Mouse (Mus musculus) embryonic facial prominence, embryonic 14.5 days (tissue): ENCODE measurements around the gene Cds2. TPM values are rescaled to one million over a fixed set of nuclear protein-coding genes. Genes with fewer than 3 reads are reported as not detected.

ENCODE experiments used
- ATAC-seq: fragments of 200-750 bp; cut with Nextera tagmentation; 2 replicates; pipeline ENCODE4 v1.8.0; 2017; ENCODE audit warnings: low read depth, moderate number of reproducible peaks, moderate TSS enrichment
- DNase-seq: peaks from one replicate; pipeline ENCODE4 v3.0.0-alpha.2; 2015; ENCODE audit warnings: low spot score
- H3K27ac ChIP-seq: fragments of 300-500 bp; sonication (generic); replicated peaks from 2 replicates; pipeline ENCODE4 v1.5.1; 2014; ENCODE audit warnings: low read depth, mild to moderate bottlenecking, low read length, moderate library complexity
- H3K27me3 ChIP-seq: fragments of 300-500 bp; sonication (generic); replicated peaks from 2 replicates; pipeline ENCODE4 v1.6.1; 2014; ENCODE audit warnings: low read length; ENCODE audit not compliant: control insufficient read depth, insufficient read depth
- H3K36me3 ChIP-seq: fragments of 300-500 bp; sonication (generic); 2 replicates; pipeline ENCODE4 v1.6.1; 2014; ENCODE audit warnings: low read length, mixed read lengths; ENCODE audit not compliant: control insufficient read depth, insufficient read depth
- H3K4me1 ChIP-seq: fragments of 300-500 bp; sonication (generic); 2 replicates; pipeline ENCODE4 v1.6.1; 2014; ENCODE audit warnings: antibody characterized with exemption, low read length; ENCODE audit not compliant: control insufficient read depth, insufficient read depth
- H3K4me2 ChIP-seq: fragments of 300-500 bp; sonication (generic); 2 replicates; pipeline ENCODE4 v1.6.1; 2014; ENCODE audit warnings: low read depth, mild to moderate bottlenecking, low read length, moderate library complexity, mixed read lengths
- H3K4me3 ChIP-seq: fragments of 300-500 bp; sonication (generic); 2 replicates; pipeline ENCODE4 v1.5.1; 2014; ENCODE audit warnings: low read depth, mild to moderate bottlenecking, low read length
- H3K9ac ChIP-seq: fragments of 300-500 bp; sonication (generic); 2 replicates; pipeline ENCODE4 v1.6.1; 2014; ENCODE audit warnings: low read depth, mild to moderate bottlenecking, low read length, moderate library complexity, mixed read lengths
- H3K9me3 ChIP-seq: fragments of 300-500 bp; sonication (generic); 2 replicates; pipeline ENCODE4 v1.6.1; 2016; ENCODE audit warnings: low read length; ENCODE audit not compliant: control insufficient read depth
- WGBS: fragments of 180-500 bp; shearing (Covaris S2); extraction: QIAGEN DNeasy Blood & Tissue Kit; methylation state at CpG from one replicate; pipeline ENCODE4 v1.1.7; 2014; 5-methylcytosine and 5-hydroxymethylcytosine counted together
- polyA plus RNA-seq: library from polyadenylated mRNA; unstranded; fragments of >200 nt; fragmentation: Nextera tagmentation; extraction: Ambion mirVana; gene quantifications from 2 replicates; pipeline ENCODE4 v1.2.1, GENCODE M21; 2014

Cds2 gene
- polyA plus RNA-seq, 1 experiment from 2014 or later = 19.1 TPM

DNA sequence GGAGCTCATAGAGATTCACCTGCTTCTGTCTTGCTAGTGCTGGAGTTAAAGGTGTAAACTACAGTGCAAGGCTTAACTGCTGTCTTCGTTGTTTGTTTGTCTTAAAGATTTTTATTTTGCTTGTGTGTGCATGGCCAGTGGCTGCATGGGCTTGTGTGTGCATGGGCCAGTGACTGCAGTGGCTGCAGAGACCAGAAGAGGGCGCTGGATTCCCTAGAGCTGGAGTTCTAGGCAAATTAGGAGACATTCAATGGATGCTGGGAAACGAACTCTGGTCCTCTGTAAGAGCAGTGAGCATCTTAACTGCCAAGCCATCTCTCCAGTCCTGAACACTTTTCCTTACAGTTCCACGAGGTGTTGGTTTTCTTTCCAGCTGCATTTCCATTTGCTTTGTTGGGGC lies 12.6 kb downstream of the Cds2 start:
- Histone ChIP-seq H3K4me1 (no peaks in the 10 kb centered on the region), H3K27ac (no peak overlapping the region), H3K9me3 (no peaks in the 10 kb centered on the region), H3K27me3 (no peaks in the 10 kb centered on the region), H3K4me2 (no peak overlapping the region), H3K4me3 (no peak overlapping the region), H3K36me3 (0 out of 2 replicates have a peak, but pooled peaks cover under 1% of the 10 kb centered on the region), H3K9ac (no peak overlapping the region)
- ATAC-seq (no peak), DNase-seq (no peak)
- WGBS = 76% methylated on average over 4 of the region's 4 CpGs

DNA sequence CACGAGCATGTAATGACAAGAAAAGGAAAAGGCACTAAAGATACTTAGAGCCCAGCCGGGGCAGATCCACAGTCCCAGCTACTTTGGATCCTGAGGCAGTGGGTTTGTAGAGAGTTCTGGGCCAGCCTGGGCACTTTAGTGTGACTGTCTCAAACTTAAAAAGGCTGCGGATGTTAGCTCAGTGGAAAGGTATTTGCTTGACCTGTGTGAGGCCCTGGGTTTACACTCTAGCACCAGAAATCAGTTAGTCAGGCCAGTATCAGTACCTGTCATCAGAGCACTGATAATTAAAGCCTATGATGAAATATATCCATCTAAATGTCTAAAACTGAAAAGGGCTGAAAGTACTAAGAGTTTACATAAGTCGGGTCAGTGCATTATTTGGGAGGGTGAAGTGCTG lies 13.3 kb downstream of the Cds2 start:
- ATAC-seq = no peak

GRCm38 (mm10) chr2:132278273-132278853 lies 15.4 kb downstream of the Cds2 start:
- Histone ChIP-seq H3K9me3 (no peaks in the 10 kb centered on the region), H3K27ac (no peak overlapping the region), H3K9ac (no peak overlapping the region), H3K36me3 (0 out of 2 replicates have a peak, but pooled peaks cover 4% of the 10 kb centered on the region), H3K4me1 (peaks cover 16% of the 10 kb centered on the region), H3K4me2 (no peak overlapping the region), H3K4me3 (no peak overlapping the region), H3K27me3 (no peaks in the 10 kb centered on the region)
- ATAC-seq = no peak
- 71% methylated on average over 8 of the region's 8 CpGs for WGBS
- DNase-seq = no peak

More for the DNA sequence above, 13.3 kb downstream of the Cds2 start:
- Histone ChIP-seq H3K4me1 (no peaks in the 10 kb centered on the region), H3K27ac (no peak overlapping the region), H3K9ac (no peak overlapping the region), H3K36me3 (0 out of 2 replicates have a peak, but pooled peaks cover 4% of the 10 kb centered on the region), H3K9me3 (no peaks in the 10 kb centered on the region), H3K4me3 (no peak overlapping the region), H3K4me2 (no peak overlapping the region), H3K27me3 (no peaks in the 10 kb centered on the region)
- no peak for DNase-seq
- 69% methylated on average over 4 of the region's 4 CpGs for WGBS

- Histone ChIP-seq H3K27me3 (no peaks in the 10 kb centered on the region), H3K36me3 (0 out of 2 replicates have a peak, but pooled peaks cover 4% of the 10 kb centered on the region), H3K27ac (no peak overlapping the region), H3K4me3 (no peak overlapping the region), H3K9ac (no peak overlapping the region), H3K9me3 (no peaks in the 10 kb centered on the region), H3K4me1 (peaks cover 20% of the 10 kb centered on the region), H3K4me2 (no peak overlapping the region)
- no peak for ATAC-seq
- no peak for DNase-seq
- 68% methylated on average over 3 of the region's 3 CpGs for WGBS
Observed at GRCm38 (mm10) chr2:132279336-132279882, 16.5 kb downstream of the Cds2 start.

GRCm38 (mm10) chr2:132279978-132280377 lies 17.0 kb downstream of the Cds2 start:
- 60% methylated on average over 4 of the region's 4 CpGs for WGBS
- Histone ChIP-seq H3K27ac (no peak overlapping the region), H3K4me2 (no peak overlapping the region), H3K9me3 (no peaks in the 10 kb centered on the region), H3K4me1 (peaks cover 22% of the 10 kb centered on the region), H3K9ac (no peak overlapping the region), H3K4me3 (no peak overlapping the region), H3K36me3 (0 out of 2 replicates have a peak, but pooled peaks cover 4% of the 10 kb centered on the region), H3K27me3 (no peaks in the 10 kb centered on the region)
- no peak for DNase-seq
- ATAC-seq = no peak

DNA sequence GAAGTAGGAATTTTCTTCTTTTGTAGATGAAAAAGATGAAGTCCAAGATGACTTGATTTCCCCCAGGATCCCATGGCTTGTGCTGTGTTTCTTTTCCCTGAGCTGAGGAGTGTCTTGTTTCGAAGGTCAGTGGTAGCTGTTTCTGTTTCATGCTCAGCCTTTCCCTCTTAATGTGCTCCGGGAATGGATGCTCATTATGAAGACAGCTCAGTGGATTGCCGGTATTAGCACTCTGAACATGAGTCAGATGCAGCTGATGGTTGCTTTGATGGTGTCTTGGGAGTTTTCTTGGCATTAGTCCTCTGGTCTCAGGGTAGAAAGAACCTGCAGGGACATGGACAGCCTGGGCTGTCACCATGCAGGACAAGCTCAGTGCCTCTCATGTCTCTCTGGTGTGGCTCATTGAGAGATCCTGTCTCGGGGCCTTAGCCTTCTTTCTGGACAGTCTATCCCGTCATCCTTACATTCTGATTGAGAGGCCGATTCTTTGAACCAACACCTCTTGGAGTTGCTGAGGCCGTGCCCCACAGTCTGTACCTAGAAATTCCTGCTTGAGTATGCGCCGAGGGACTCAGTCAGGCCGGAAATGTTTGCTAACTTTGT lies 17.7 kb downstream of the Cds2 start:
- no peak for DNase-seq
- H3K9ac ChIP-seq = no peak overlapping the region
- H3K4me2 ChIP-seq = no peak overlapping the region
- H3K4me1 ChIP-seq = peaks cover 23% of the 10 kb centered on the region
- 90% methylated on average over 10 of the region's 10 CpGs for WGBS
- H3K4me3 ChIP-seq = no peak overlapping the region
- H3K27me3 ChIP-seq = no peaks in the 10 kb centered on the region
- no peak overlapping the region for H3K27ac ChIP-seq
- H3K36me3 ChIP-seq = 0 out of 2 replicates have a peak, but pooled peaks cover 4% of the 10 kb centered on the region
- ATAC-seq = no peak
- H3K9me3 ChIP-seq = no peaks in the 10 kb centered on the region

- Histone ChIP-seq H3K4me2 (no peak overlapping the region), H3K27ac (no peak overlapping the region), H3K36me3 (0 out of 2 replicates have a peak, but pooled peaks cover 4% of the 10 kb centered on the region), H3K9me3 (peaks cover 4% of the 10 kb centered on the region; the same call in 1 of the 2 replicates), H3K27me3 (no peaks in the 10 kb centered on the region), H3K4me3 (no peak overlapping the region), H3K4me1 (peaks cover 23% of the 10 kb centered on the region), H3K9ac (no peak overlapping the region)
- DNase-seq (no peak), ATAC-seq (no peak)
- WGBS = 60% methylated on average over 10 of the region's 10 CpGs
Observed at GRCm38 (mm10) chr2:132281560-132282452, 18.9 kb downstream of the Cds2 start.

DNA sequence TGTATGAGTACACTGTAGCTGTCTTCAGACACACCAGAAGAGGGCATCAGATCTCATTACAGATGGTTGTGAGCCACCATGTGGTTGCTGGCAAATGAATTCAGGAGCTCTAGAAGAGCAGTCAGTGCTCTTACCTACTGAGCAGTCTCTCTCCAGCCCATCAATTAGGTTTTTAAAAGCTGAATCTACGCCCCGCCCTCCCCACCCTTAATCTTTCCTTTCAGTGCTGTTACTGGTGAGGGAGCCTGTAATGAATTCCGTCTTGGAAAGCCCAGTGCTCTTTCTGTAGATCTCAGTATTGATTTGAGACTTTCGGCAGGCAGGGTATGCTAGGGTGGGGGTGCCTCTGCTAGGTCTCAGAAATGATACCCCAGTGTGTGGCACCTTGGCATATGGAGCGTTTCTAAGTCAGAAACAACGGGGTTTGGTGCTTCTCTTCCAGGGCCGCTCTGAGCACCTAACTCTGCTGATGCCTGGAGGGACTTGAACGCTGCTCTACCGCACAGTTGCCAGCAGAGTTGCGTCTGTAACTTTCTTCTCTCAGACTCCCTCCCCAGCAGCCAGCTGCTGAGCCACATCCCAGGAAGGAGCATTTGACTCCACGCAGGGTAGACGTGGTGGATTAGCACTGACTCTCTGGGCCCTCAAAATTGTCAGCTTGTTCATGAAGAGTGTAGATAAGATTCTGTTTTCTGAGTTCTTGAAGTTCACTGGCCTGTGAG lies 19.7 kb downstream of the Cds2 start:
- Histone ChIP-seq H3K27me3 (no peaks in the 10 kb centered on the region), H3K4me2 (no peak overlapping the region), H3K36me3 (0 out of 2 replicates have a peak, but pooled peaks cover 4% of the 10 kb centered on the region), H3K4me3 (no peak overlapping the region), H3K9ac (no peak overlapping the region), H3K9me3 (peaks cover 9% of the 10 kb centered on the region; the same call in 1 of the 2 replicates), H3K4me1 (peaks cover 23% of the 10 kb centered on the region), H3K27ac (peak overlapping the region; percentile 63; the same call in 1 of the 2 replicates)
- WGBS = 33% methylated on average over 12 of the region's 12 CpGs
- DNase-seq (no peak), ATAC-seq (peak; percentile 51; the same call in 1 of the 2 replicates)
